Mouse (Mus musculus): ENCODE data around the gene Cd163.

Cd163 gene

DNA sequence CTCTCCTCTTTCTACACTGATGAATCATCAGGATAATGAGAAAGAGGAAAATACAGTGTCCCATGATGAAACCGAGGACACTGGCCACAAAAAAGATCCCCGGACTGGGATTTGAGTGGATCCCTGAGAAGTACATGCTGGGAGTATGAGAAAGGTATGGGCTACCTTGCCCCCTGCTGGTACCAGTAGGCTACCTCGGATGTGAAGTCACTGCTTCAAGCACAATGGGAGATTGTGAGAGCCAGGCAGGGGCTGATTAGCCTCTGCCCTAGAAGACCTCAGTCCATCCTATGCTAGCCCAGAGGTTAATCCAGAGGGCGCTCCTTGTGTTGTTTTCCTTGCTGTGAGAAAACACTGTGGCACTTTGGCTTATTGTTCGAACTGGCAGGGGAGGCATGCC lies 59.9 kb downstream of the Cd163 start:
- no peak for DNase-seq (ENCODE audit: low spot score)

GRCm38 (mm10) chr6:124373584-124374206 lies 69.2 kb downstream of the Cd163 start:
- DNase-seq (ENCODE audit: low spot score) = no peak

DNA sequence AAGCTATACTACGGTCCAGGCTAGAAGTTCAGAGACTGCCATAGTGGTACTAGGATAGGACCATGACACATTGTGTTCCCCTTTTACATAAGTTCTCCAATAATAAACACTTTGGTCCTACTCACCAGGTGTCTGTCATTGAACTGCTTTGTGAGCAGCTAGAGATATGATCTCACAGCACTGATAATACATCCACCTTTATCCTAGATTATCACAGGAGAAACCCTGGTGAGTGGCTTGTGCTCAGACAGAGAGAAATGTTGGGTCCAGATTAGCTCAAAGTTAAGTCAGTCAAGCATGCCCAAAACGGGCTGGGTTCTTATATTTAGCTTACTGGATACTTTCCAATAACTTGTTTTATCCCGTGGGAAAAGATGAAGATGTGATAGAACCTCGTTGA lies 70.2 kb downstream of the Cd163 start:
- DNase-seq (ENCODE audit: low spot score) = no peak

DNA sequence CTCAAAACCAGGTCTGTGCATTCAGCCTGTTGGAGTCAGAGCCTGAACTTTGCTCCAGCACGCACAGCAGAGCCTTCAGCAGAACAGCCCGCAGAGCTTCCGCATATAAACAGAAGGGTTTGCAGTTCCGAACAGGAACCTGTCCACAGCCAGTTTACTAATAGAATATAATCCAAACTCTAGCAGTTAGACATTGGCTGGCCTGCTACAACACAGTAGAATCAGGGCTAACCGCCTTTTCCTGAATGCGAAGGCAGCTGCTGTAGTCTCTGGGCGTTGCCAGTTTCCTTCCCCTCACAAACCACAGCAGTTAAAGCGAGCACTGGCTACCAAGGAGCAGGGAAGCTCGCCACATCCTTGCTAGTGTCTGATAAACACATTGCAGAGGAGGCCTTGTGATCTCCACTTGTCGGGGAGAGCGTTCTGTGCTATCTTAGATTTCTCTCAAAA lies 71.0 kb downstream of the Cd163 start:
- DNase-seq (ENCODE audit: low spot score) = no peak

DNA sequence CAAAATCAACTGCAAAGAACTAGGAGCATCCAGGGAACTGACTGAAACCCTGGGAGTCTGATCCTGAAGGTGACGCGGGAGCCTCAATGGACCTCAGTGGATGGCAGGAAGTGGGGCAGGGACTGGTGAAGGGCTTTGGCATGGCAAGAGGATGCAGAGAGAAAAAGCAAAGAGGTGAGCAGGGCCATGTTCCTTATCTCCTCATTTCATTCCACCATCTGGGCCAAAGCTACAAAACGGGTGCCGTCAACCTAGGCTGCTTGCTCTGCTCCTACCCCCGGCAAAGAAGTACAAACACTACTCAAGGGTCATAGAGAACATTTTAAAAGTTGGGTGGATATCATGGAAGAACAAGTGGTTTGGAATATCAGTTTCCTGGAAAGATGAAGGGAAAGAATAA lies 71.9 kb downstream of the Cd163 start:
- DNase-seq (ENCODE audit: low spot score) = no peak

DNA sequence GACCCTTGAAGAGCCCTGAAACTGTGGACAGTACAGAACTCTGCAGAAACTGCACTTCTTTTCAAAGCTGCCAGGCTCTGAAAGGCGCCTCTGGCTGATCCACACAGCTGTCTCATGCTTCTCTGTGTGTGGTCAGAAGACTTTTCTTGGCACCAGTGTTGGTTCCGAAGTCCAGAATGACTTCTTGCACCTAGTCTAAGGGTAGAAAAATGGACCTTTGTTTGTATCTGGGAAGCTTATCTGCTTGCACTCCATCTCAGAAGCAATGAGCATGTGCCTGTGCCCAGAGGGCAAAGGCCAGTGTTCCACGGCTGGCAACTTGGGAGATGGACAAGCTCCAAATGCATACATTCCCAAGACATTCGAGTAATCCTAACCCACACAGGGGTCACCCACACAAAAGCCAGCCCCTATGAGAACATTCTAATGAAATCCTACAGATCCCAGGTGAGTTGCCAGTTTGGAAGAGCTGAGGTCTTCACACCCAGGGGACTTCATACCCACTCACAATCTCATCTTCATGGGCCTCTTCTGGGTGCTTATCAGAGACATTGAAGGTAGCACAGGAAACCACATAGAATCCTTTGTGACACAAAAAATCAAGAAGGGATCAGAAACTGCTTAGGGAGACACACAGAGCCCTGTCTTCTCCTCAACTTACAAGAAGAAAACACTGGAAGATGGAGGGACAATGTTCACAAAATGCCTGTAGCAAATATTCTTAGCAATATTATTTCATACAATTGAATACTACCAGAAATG lies 73.2 kb downstream of the Cd163 start:
- no peak for DNase-seq (ENCODE audit: low spot score)

DNA sequence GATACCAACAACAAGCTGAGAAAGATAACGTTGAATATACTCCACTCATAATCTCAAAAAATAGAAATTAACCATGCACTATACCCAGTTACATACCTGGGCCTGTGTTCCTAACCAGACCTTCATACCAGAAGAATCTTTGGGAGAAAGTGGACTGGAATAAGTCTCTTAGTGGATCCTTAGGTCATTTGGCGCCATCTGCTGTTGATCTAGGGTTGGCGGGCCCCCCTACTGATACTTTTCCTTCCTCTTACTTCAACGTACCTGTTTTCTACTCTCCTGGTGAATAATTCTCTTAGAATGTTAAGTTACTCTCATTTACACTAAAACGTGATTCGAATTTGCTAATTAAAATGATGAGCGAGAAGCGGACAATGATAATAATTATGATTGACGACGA lies 74.9 kb downstream of the Cd163 start:
- no peak for DNase-seq (ENCODE audit: low spot score)
